Mouse (Mus musculus): ENCODE results near the gene Cfdp1. TPM values are rescaled to one million over a fixed set of nuclear protein-coding genes. Genes with fewer than 3 reads are reported as not detected.
"Not testable (repeated sequence)": the region's sequence is repeated elsewhere in the genome, so short reads cannot be mapped to it uniquely, and the experiment has no call there.

Gene Cfdp1
- total RNA-seq, 2 experiments from 2014 or later: 17.8 to 21.0 TPM

- no peak for DNase-seq (ENCODE audit: low spot score)
These were observed 9.2 kb upstream of the Cfdp1 start for GRCm38 (mm10) chr8:111863280-111863679.

GRCm38 (mm10) chr8:111855977-111856376, 1.9 kb upstream of the Cfdp1 start:
- no peak for DNase-seq (ENCODE audit: low spot score)

GRCm38 (mm10) chr8:111853219-111853618, 872 bp downstream of the Cfdp1 start:
- not testable (repeated sequence) for DNase-seq (ENCODE audit: low spot score)

- DNase-seq (ENCODE audit: low spot score): no peak
These were observed 7.3 kb downstream of the Cfdp1 start for GRCm38 (mm10) chr8:111846746-111847145.

- no peak for DNase-seq (ENCODE audit: low spot score)
These were observed 18.6 kb downstream of the Cfdp1 start for GRCm38 (mm10) chr8:111835540-111835939.

GRCm38 (mm10) chr8:111834011-111834410, 20.1 kb downstream of the Cfdp1 start:
- DNase-seq (ENCODE audit: low spot score): no peak

- no peak for DNase-seq (ENCODE audit: low spot score)
These were observed 21.1 kb downstream of the Cfdp1 start for GRCm38 (mm10) chr8:111832983-111833382.

- no peak for DNase-seq (ENCODE audit: low spot score)
These were observed 22.1 kb downstream of the Cfdp1 start for GRCm38 (mm10) chr8:111831996-111832395.

- DNase-seq (ENCODE audit: low spot score): no peak
These were observed 25.5 kb downstream of the Cfdp1 start for GRCm38 (mm10) chr8:111828595-111828994.

- DNase-seq (ENCODE audit: low spot score): peak; percentile 34
These were observed 28.9 kb downstream of the Cfdp1 start for GRCm38 (mm10) chr8:111825219-111825618.

- DNase-seq (ENCODE audit: low spot score): no peak
These were observed 29.8 kb downstream of the Cfdp1 start for GRCm38 (mm10) chr8:111824334-111824733.

GRCm38 (mm10) chr8:111821199-111821598, 32.9 kb downstream of the Cfdp1 start:
- no peak for DNase-seq (ENCODE audit: low spot score)

GRCm38 (mm10) chr8:111820691-111821090, 33.4 kb downstream of the Cfdp1 start:
- DNase-seq (ENCODE audit: low spot score): no peak

GRCm38 (mm10) chr8:111820018-111820417, 34.1 kb downstream of the Cfdp1 start:
- no peak for DNase-seq (ENCODE audit: low spot score)

GRCm38 (mm10) chr8:111818556-111818955, 35.5 kb downstream of the Cfdp1 start:
- DNase-seq (ENCODE audit: low spot score): no peak

- DNase-seq (ENCODE audit: low spot score): no peak
These were observed 39.0 kb downstream of the Cfdp1 start for GRCm38 (mm10) chr8:111815078-111815477.

- no peak for DNase-seq (ENCODE audit: low spot score)
These were observed 40.3 kb downstream of the Cfdp1 start for GRCm38 (mm10) chr8:111813818-111814217.

GRCm38 (mm10) chr8:111812835-111813234, 41.3 kb downstream of the Cfdp1 start:
- DNase-seq (ENCODE audit: low spot score): no peak

- no peak for DNase-seq (ENCODE audit: low spot score)
These were observed 43.3 kb downstream of the Cfdp1 start for GRCm38 (mm10) chr8:111810656-111811336.

- no peak for DNase-seq (ENCODE audit: low spot score)
These were observed 45.0 kb downstream of the Cfdp1 start for GRCm38 (mm10) chr8:111808891-111809622.

GRCm38 (mm10) chr8:111808006-111808405, 46.1 kb downstream of the Cfdp1 start:
- DNase-seq (ENCODE audit: low spot score): no peak

- no peak for DNase-seq (ENCODE audit: low spot score)
These were observed 50.7 kb downstream of the Cfdp1 start for GRCm38 (mm10) chr8:111803362-111803761.

- DNase-seq (ENCODE audit: low spot score): no peak
These were observed 51.8 kb downstream of the Cfdp1 start for GRCm38 (mm10) chr8:111802256-111802655.

Measured in gastrocnemius, adult 18-20 months (tissue).